Mouse (Mus musculus) thymus, postnatal 36 days (tissue): Measurements from ENCODE around the gene Gm20708.
A peak's percentile ranks its signal among the peaks of the same experiment; 100 is the strongest.

ENCODE experiments used
- DNase-seq, 2 experiments: peaks; one replicate each; pipeline ENCODE4 v3.0.0; 2022; ENCODE audit warnings: mixed read lengths in 2 of 2

The Gm20708 gene

GRCm38 (mm10) chr11:117834086-117834485 lies 24.6 kb downstream of the Gm20708 start:
- DNase-seq, result no peak

GRCm38 (mm10) chr11:117836306-117836705 lies 26.8 kb downstream of the Gm20708 start:
- no peak for DNase-seq

- DNase-seq, result no peak
Observed at GRCm38 (mm10) chr11:117838572-117838971, 29.1 kb downstream of the Gm20708 start.

GRCm38 (mm10) chr11:117839021-117839420 lies 29.6 kb downstream of the Gm20708 start:
- no peak for DNase-seq

GRCm38 (mm10) chr11:117840910-117841309 lies 31.4 kb downstream of the Gm20708 start:
- DNase-seq, result no peak

GRCm38 (mm10) chr11:117843434-117843833 lies 34.0 kb downstream of the Gm20708 start:
- no peak for DNase-seq

GRCm38 (mm10) chr11:117844997-117845396 lies 35.5 kb downstream of the Gm20708 start:
- no peak for DNase-seq

GRCm38 (mm10) chr11:117845651-117846050 lies 36.2 kb downstream of the Gm20708 start:
- DNase-seq, result no peak

GRCm38 (mm10) chr11:117846640-117847039 lies 37.2 kb downstream of the Gm20708 start:
- DNase-seq, result no peak

- no peak for DNase-seq
Observed at GRCm38 (mm10) chr11:117847593-117848215, 38.2 kb downstream of the Gm20708 start.

- peak; percentile 65 to 74 for DNase-seq
Observed at GRCm38 (mm10) chr11:117848271-117848984, 39.0 kb downstream of the Gm20708 start.

GRCm38 (mm10) chr11:117848985-117849671 lies 39.7 kb downstream of the Gm20708 start, which contains the start of gene Birc5:
Birc5 (plus strand) TSS chr11:117849251.
- peak; percentile 97 to 98 for DNase-seq

- no peak for DNase-seq
Observed at GRCm38 (mm10) chr11:117852875-117853274, 43.4 kb downstream of the Gm20708 start.

GRCm38 (mm10) chr11:117854241-117854640 lies 44.8 kb downstream of the Gm20708 start:
- no peak for DNase-seq

GRCm38 (mm10) chr11:117855360-117855759 lies 45.9 kb downstream of the Gm20708 start:
- no peak for DNase-seq

GRCm38 (mm10) chr11:117855975-117856374 lies 46.5 kb downstream of the Gm20708 start:
- DNase-seq, result no peak

- DNase-seq, result no peak
Observed at GRCm38 (mm10) chr11:117857462-117857861, 48.0 kb downstream of the Gm20708 start.

GRCm38 (mm10) chr11:117858392-117858791 lies 48.9 kb downstream of the Gm20708 start:
- DNase-seq, result no peak

- DNase-seq, result peak; percentile 20 to 45
Observed at GRCm38 (mm10) chr11:117860601-117861000, 51.1 kb downstream of the Gm20708 start, which contains the start of gene Tmem235. Tmem235 (plus strand) TSS chr11:117860752.

GRCm38 (mm10) chr11:117863174-117863856 lies 53.8 kb downstream of the Gm20708 start:
- no peak for DNase-seq

GRCm38 (mm10) chr11:117864805-117865204 lies 55.3 kb downstream of the Gm20708 start:
- DNase-seq, result no peak

- DNase-seq, result no peak
Observed at GRCm38 (mm10) chr11:117865988-117866387, 56.5 kb downstream of the Gm20708 start.
